8 mouse cellular contexts compared by ENCODE assay signal in the genomic region with DNA sequence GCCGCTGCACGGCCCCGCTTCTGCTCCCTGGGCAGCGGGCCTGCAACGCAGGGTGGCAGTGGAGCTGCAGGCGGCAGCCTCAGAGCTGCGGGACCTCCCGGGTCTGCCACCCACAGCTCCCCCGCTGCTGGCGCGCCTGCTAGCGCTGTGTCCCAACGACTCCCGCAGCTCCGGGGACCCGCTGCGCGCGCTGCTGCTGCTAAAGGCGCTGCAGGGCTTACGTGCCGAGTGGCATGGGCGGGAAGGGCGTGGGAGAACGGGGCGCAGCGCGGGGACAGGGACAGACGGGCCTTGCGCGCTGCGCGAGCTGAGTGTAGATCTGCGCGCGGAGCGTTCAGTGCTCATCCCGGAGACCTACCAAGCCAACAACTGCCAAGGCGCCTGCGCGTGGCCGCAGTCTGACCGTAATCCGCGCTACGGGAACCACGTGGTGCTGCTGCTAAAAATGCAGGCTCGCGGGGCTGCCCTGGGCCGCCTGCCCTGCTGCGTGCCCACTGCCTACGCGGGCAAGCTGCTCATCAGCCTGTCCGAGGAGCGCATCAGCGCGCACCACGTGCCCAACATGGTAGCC. TPM values are rescaled to one million over a fixed set of nuclear protein-coding genes. Genes with fewer than 3 reads are reported as not detected.
DNase-seq lines count a peak whose midpoint lies in the region; ATAC-seq and TF ChIP-seq lines count a peak whose summit lies in the region.

No protein-coding gene starts in this region.

- H3K79me2 ChIP-seq in heart, adult 2 months (replicated peaks; ENCODE audit: control insufficient read depth, insufficient read depth, low read length), result peaks cover 1% of the 10 kb centered on the region; the same call in 1 of the 2 replicates

- intact Hi-C loops in heart, adult 2 months (cut with DNase I), result no loop called here

- TF ChIP-seq EP300 in heart, adult 2 months (IDR thresholded peaks at IDR 0.05; ENCODE audit: insufficient read depth, low read depth, low read length), result 0 out of 2 replicates have a peak, but pooled peaks have one; percentile 39

- H3K4me3 ChIP-seq in embryonic facial prominence, embryonic 11.5 days (ENCODE audit: low read depth, low read length), result peak overlapping the region; percentile 44
- H3K4me3 ChIP-seq in heart, adult 2 months, result peak overlapping the region; percentile 58
- peak overlapping the region; percentile 45 for H3K4me3 ChIP-seq in limb, embryonic 11.5 days (ENCODE audit: low read depth, low read length)
- peak overlapping the region; percentile 40 for H3K4me3 ChIP-seq in midbrain, embryonic 11.5 days (ENCODE audit: low read depth, low read length)
- peak overlapping the region; percentile 53 for H3K4me3 ChIP-seq in small intestine, adult 2 months (ENCODE audit: low read depth, low read length)

- peak; percentile 53; the same call in 1 of the 2 replicates for TF ChIP-seq POLR2A in heart, adult 2 months (IDR thresholded peaks at IDR 0.05; ENCODE audit: insufficient read depth, low read depth, low read length)
- TF ChIP-seq POLR2A in small intestine, adult 2 months (IDR thresholded peaks at IDR 0.05; ENCODE audit: low read depth, low read length), result no peak

- no peak for TF ChIP-seq CTCF in heart, adult 2 months (IDR thresholded peaks at IDR 0.05)
- TF ChIP-seq CTCF in small intestine, adult 2 months (IDR thresholded peaks at IDR 0.05; ENCODE audit: extremely low read depth, insufficient read length, insufficient replicate concordance, low read depth, low read length), result no peak

- WGBS in embryonic facial prominence, embryonic 11.5 days, result under 1% methylated on average over 55 of the region's 58 CpGs
- WGBS in heart, adult 2 months, result 2% methylated on average over 58 of the region's 58 CpGs
- WGBS in limb, embryonic 11.5 days, result 1% methylated on average over 57 of the region's 58 CpGs
- under 1% methylated on average over 58 of the region's 58 CpGs for WGBS in midbrain, embryonic 11.5 days
- WGBS in small intestine, adult 2 months, result 3% methylated on average over 58 of the region's 58 CpGs

- H3K36me3 ChIP-seq in embryonic facial prominence, embryonic 11.5 days (replicated peaks; ENCODE audit: control insufficient read depth, insufficient read depth, low read depth, low read length), result peaks cover 17% of the 10 kb centered on the region
- no peaks in the 10 kb centered on the region for H3K36me3 ChIP-seq in heart, adult 2 months (ENCODE audit: control insufficient read depth, insufficient read depth, low read length)
- peaks cover 29% of the 10 kb centered on the region for H3K36me3 ChIP-seq in limb, embryonic 11.5 days (ENCODE audit: control insufficient read depth, insufficient read depth, low read length)
- peaks cover 24% of the 10 kb centered on the region for H3K36me3 ChIP-seq in midbrain, embryonic 11.5 days (ENCODE audit: control insufficient read depth, insufficient read depth, low read length)
- peaks cover 27% of the 10 kb centered on the region for H3K36me3 ChIP-seq in small intestine, adult 2 months (ENCODE audit: control insufficient read depth, insufficient read depth, low read length)

- H3K9ac ChIP-seq in embryonic facial prominence, embryonic 11.5 days (replicated peaks; ENCODE audit: low read length), result peak overlapping the region; percentile 74
- peak overlapping the region; percentile 86 for H3K9ac ChIP-seq in heart, adult 2 months (ENCODE audit: low read depth, low read length)
- peak overlapping the region; percentile 73 for H3K9ac ChIP-seq in limb, embryonic 11.5 days (ENCODE audit: low read length)
- H3K9ac ChIP-seq in midbrain, embryonic 11.5 days (ENCODE audit: low read length), result peak overlapping the region; percentile 75

- H3K27ac ChIP-seq in embryonic facial prominence, embryonic 11.5 days (replicated peaks; ENCODE audit: low read depth, low read length), result 0 out of 2 replicates have a peak overlapping the region, but pooled peaks have one; percentile 13
- H3K27ac ChIP-seq in heart, adult 2 months, result peak overlapping the region; percentile 44; the same call in 1 of the 2 replicates
- peak overlapping the region; percentile 47; the same call in 1 of the 2 replicates for H3K27ac ChIP-seq in limb, embryonic 11.5 days (replicated peaks; ENCODE audit: low read depth, low read length)
- peak overlapping the region; percentile 20; the same call in 1 of the 2 replicates for H3K27ac ChIP-seq in midbrain, embryonic 11.5 days (ENCODE audit: low read depth, low read length)
- no peak overlapping the region for H3K27ac ChIP-seq in small intestine, adult 2 months (ENCODE audit: insufficient read depth, low read depth, low read length)

- ATAC-seq in embryonic facial prominence, embryonic 11.5 days (replicated peaks; ENCODE audit: insufficient number of reproducible peaks, low FRiP score, low TSS enrichment, low read depth), result peak; percentile 51
- peak; percentile 33; the same call in 1 of the 2 replicates for ATAC-seq in limb, embryonic 11.5 days (ENCODE audit: insufficient number of reproducible peaks, low FRiP score, low TSS enrichment, low read depth)
- peak; percentile 82 for ATAC-seq in midbrain, embryonic 11.5 days (ENCODE audit: low FRiP score)

- H3K9me3 ChIP-seq in embryonic facial prominence, embryonic 11.5 days (replicated peaks; ENCODE audit: control insufficient read depth, low read length), result no peaks in the 10 kb centered on the region
- no peaks in the 10 kb centered on the region for H3K9me3 ChIP-seq in limb, embryonic 11.5 days (ENCODE audit: control insufficient read depth, low read length)
- H3K9me3 ChIP-seq in midbrain, embryonic 11.5 days (ENCODE audit: control insufficient read depth, low read length), result no peaks in the 10 kb centered on the region

- peaks cover 5% of the 10 kb centered on the region for H3K27me3 ChIP-seq in embryonic facial prominence, embryonic 11.5 days (ENCODE audit: control insufficient read depth, insufficient read depth, low read length)
- no peaks in the 10 kb centered on the region for H3K27me3 ChIP-seq in heart, adult 2 months (ENCODE audit: control insufficient read depth, insufficient read depth, low read length)
- H3K27me3 ChIP-seq in limb, embryonic 11.5 days (ENCODE audit: control insufficient read depth, insufficient read depth, low read length), result peaks cover 21% of the 10 kb centered on the region
- H3K27me3 ChIP-seq in midbrain, embryonic 11.5 days (ENCODE audit: control insufficient read depth, insufficient read depth, low read length), result peaks cover 30% of the 10 kb centered on the region
- H3K27me3 ChIP-seq in small intestine, adult 2 months (ENCODE audit: control insufficient read depth, insufficient read depth, low read length), result peaks cover 16% of the 10 kb centered on the region

- peaks cover 11% of the 10 kb centered on the region for H3K4me1 ChIP-seq in embryonic facial prominence, embryonic 11.5 days (ENCODE audit: control insufficient read depth, insufficient read depth, low read length)
- H3K4me1 ChIP-seq in heart, adult 2 months (ENCODE audit: control insufficient read depth, insufficient read depth, low read length), result peaks cover 3% of the 10 kb centered on the region
- peaks cover 30% of the 10 kb centered on the region for H3K4me1 ChIP-seq in limb, embryonic 11.5 days (ENCODE audit: control insufficient read depth, insufficient read depth, low read length)
- H3K4me1 ChIP-seq in midbrain, embryonic 11.5 days (ENCODE audit: control insufficient read depth, insufficient read depth, low read length), result peaks cover 25% of the 10 kb centered on the region
- H3K4me1 ChIP-seq in small intestine, adult 2 months (ENCODE audit: control insufficient read depth, insufficient read depth, insufficient read length, low read length), result peaks cover 15% of the 10 kb centered on the region

- peak overlapping the region; percentile 99 for H3K4me2 ChIP-seq in embryonic facial prominence, embryonic 11.5 days (ENCODE audit: low read depth, low read length)
- H3K4me2 ChIP-seq in limb, embryonic 11.5 days (ENCODE audit: low read depth, severe bottlenecking), result peak overlapping the region; percentile 99
- peak overlapping the region; percentile 91 for H3K4me2 ChIP-seq in midbrain, embryonic 11.5 days

- DNase-seq in ovary, postnatal 36 days (ENCODE audit: low spot score), result peak; percentile 78
- no peak for DNase-seq in ovary, postnatal 10 days (ENCODE audit: low spot score)
- peak; percentile 82 for DNase-seq in embryonic facial prominence, embryonic 11.5 days (ENCODE audit: low spot score)
- DNase-seq in heart, adult 2 months, result peak; percentile 77 to 84
- peak; percentile 74 for DNase-seq in kidney, adult 18-20 months
- peak; percentile 80 for DNase-seq in limb, embryonic 11.5 days (ENCODE audit: low spot score)
- peak; percentile 96 for DNase-seq in midbrain, embryonic 11.5 days (ENCODE audit: low spot score, missing footprints)

RNA-seq across cellular contexts. Expression of gene Amh, which starts 2.1 kb away (rescaled TPM):
- not detected in 2 replicates for polyA plus RNA-seq in embryonic facial prominence, embryonic 11.5 days (2014; fragmentation: Nextera tagmentation; extraction: Ambion mirVana)
- total RNA-seq in heart, adult 2 months (2021), result under 1 TPM; 0.18 TPM
- 0.15 and 0.25 TPM in 2 replicates for polyA plus RNA-seq in heart, adult 2 months (2012; rRNA removed)
- not detected in 2 replicates for polyA plus RNA-seq in limb, embryonic 11.5 days (2014; fragmentation: Nextera tagmentation; extraction: Ambion mirVana)
- not detected in 2 replicates for polyA plus RNA-seq in midbrain, embryonic 11.5 days (2014; fragmentation: Nextera tagmentation; extraction: Ambion mirVana)
- 0.87 and 0.95 TPM in 2 replicates for polyA plus RNA-seq in small intestine, adult 2 months (2012; rRNA removed)

RNA-seq across cellular contexts. Expression of gene Jsrp1, which starts 6.2 kb away (rescaled TPM):
- 0.60 and 1.2 TPM in 2 replicates for polyA plus RNA-seq in embryonic facial prominence, embryonic 11.5 days (2014; fragmentation: Nextera tagmentation; extraction: Ambion mirVana)
- total RNA-seq in heart, adult 2 months (2021), result 1 to 10 TPM in 1 of 2 experiments, under 1 TPM in 1; 0.25 to 1.1 TPM
- polyA plus RNA-seq in heart, adult 2 months (2012; rRNA removed), result 0.21 and 0.56 TPM in 2 replicates
- polyA plus RNA-seq in limb, embryonic 11.5 days (2014; fragmentation: Nextera tagmentation; extraction: Ambion mirVana), result 0.40 and 0.96 TPM in 2 replicates
- polyA plus RNA-seq in midbrain, embryonic 11.5 days (2014; fragmentation: Nextera tagmentation; extraction: Ambion mirVana), result 0.38 and 0.80 TPM in 2 replicates
- not detected in 2 replicates for polyA plus RNA-seq in small intestine, adult 2 months (2012; rRNA removed)

RNA-seq across cellular contexts. Expression of gene Plekhj1, which starts 8.7 kb away (rescaled TPM):
- polyA plus RNA-seq in embryonic facial prominence, embryonic 11.5 days (2014; fragmentation: Nextera tagmentation; extraction: Ambion mirVana), result 119 and 137 TPM in 2 replicates
- 10 to 100 TPM; 29.7 to 33.0 TPM for total RNA-seq in heart, adult 2 months (2021)
- polyA plus RNA-seq in heart, adult 2 months (2012; rRNA removed), result 28.9 and 33.2 TPM in 2 replicates
- polyA plus RNA-seq in limb, embryonic 11.5 days (2014; fragmentation: Nextera tagmentation; extraction: Ambion mirVana), result 141 and 145 TPM in 2 replicates
- 138 and 151 TPM in 2 replicates for polyA plus RNA-seq in midbrain, embryonic 11.5 days (2014; fragmentation: Nextera tagmentation; extraction: Ambion mirVana)
- 26.0 and 41.8 TPM in 2 replicates for polyA plus RNA-seq in small intestine, adult 2 months (2012; rRNA removed)

RNA-seq across cellular contexts. Expression of gene Sf3a2, which starts 9.1 kb away (rescaled TPM):
- 92.6 and 93.9 TPM in 2 replicates for polyA plus RNA-seq in embryonic facial prominence, embryonic 11.5 days (2014; fragmentation: Nextera tagmentation; extraction: Ambion mirVana)
- 10 to 100 TPM; 27.3 to 30.4 TPM for total RNA-seq in heart, adult 2 months (2021)
- polyA plus RNA-seq in heart, adult 2 months (2012; rRNA removed), result 18.4 and 19.7 TPM in 2 replicates
- 122 and 130 TPM in 2 replicates for polyA plus RNA-seq in limb, embryonic 11.5 days (2014; fragmentation: Nextera tagmentation; extraction: Ambion mirVana)
- 92.2 and 104 TPM in 2 replicates for polyA plus RNA-seq in midbrain, embryonic 11.5 days (2014; fragmentation: Nextera tagmentation; extraction: Ambion mirVana)
- 23.0 and 40.2 TPM in 2 replicates for polyA plus RNA-seq in small intestine, adult 2 months (2012; rRNA removed)

RNA-seq across cellular contexts. Expression of gene Oaz1, which starts 19.3 kb away (rescaled TPM):
- polyA plus RNA-seq in embryonic facial prominence, embryonic 11.5 days (2014; fragmentation: Nextera tagmentation; extraction: Ambion mirVana), result 1,818 and 1,942 TPM in 2 replicates
- total RNA-seq in heart, adult 2 months (2021), result 100 to 1,000 TPM; 850 to 914 TPM
- 1,001 and 1,201 TPM in 2 replicates for polyA plus RNA-seq in heart, adult 2 months (2012; rRNA removed)
- 2,003 and 2,108 TPM in 2 replicates for polyA plus RNA-seq in limb, embryonic 11.5 days (2014; fragmentation: Nextera tagmentation; extraction: Ambion mirVana)
- 1,723 and 1,824 TPM in 2 replicates for polyA plus RNA-seq in midbrain, embryonic 11.5 days (2014; fragmentation: Nextera tagmentation; extraction: Ambion mirVana)
- polyA plus RNA-seq in small intestine, adult 2 months (2012; rRNA removed), result 771 and 1,172 TPM in 2 replicates
